Mouse (Mus musculus) megakaryocyte, embryonic 14.5 days (primary cell): ENCODE measurements around the gene Madd.

ENCODE experiments used
- FLI1 ChIP-seq: IDR thresholded peaks from 2 replicates; pipeline ENCODE4 v1.6.1; 2012; ENCODE audit warnings: low read length, inconsistent platforms, mixed read lengths
- GATA1 ChIP-seq: IDR thresholded peaks from 3 replicates; pipeline ENCODE4 v1.6.1; 2012; ENCODE audit warnings: mixed read lengths, low read length, inconsistent platforms, borderline replicate concordance

- TF ChIP-seq FLI1 (no peak), GATA1 (no peak)
These were observed 46.2 kb downstream of the Madd start for GRCm38 (mm10) chr2:91137481-91137880.
